Mouse (Mus musculus): ENCODE measurements at regions not wholly inside any gene's neighbourhood (a gene's known extent, or its start where the extent isn't known, plus 50 kb on each side); places are given as distances from the start of the nearest gene placed in this dataset.

DNA sequence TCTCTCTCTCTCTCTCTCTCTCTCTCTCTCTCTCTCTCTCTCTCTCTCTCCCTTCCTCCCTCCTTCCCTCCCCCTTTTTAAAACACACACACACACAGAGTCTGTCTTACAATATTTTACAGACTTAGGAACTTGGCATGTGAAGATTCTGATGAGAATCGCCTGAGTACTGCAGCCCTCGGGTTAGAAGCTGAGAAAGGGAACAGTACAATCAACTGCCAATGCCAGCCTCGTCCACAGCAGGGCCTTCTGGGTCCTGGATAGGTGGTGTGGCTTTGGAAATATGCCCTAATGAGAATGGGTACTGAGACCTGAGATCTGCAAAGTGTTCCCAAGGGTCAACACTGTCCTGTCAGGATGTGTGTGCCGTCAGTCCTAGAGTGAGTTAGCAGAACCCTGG lies 430.1 kb downstream of the Prss52 start:
- TF ChIP-seq CTCF (IDR thresholded peaks at IDR 0.05; ENCODE audit: low read depth, low read length) (no peak), POLR2A (IDR thresholded peaks at IDR 0.05; ENCODE audit: borderline replicate concordance, low read depth, low read length) (no peak)

All from bone marrow macrophage, adult 2 months (primary cell).